Mouse (Mus musculus) megakaryocyte, adult 5-6 weeks (primary cell): ENCODE data around the gene C1rl. TPM values are rescaled to one million over a fixed set of nuclear protein-coding genes. Genes with fewer than 3 reads are reported as not detected.
A peak's percentile ranks its signal among the peaks of the same experiment; 100 is the strongest.
"Not testable (repeated sequence)": the region's sequence is repeated elsewhere in the genome, so short reads cannot be mapped to it uniquely, and the experiment has no call there.

ENCODE experiments used
- ATAC-seq: 2 replicates; pipeline ENCODE4 v1.8.0; 2016; ENCODE audit warnings: mild to moderate bottlenecking, inconsistent platforms; ENCODE audit not compliant: poor library complexity, severe bottlenecking
- total RNA-seq, 2 experiments: library from RNA; stranded (forward) in 1 of 2; stranded (reverse) in 1 of 2; fragments of 153-499, 151-499 nt in 1 of 2; fragments of 221-1000, 200-1000 nt in 1 of 2; gene quantifications; 2 replicates each; pipeline versions ENCODE4 v1.2.3 to v1.2.4; 2015 to 2017

Gene C1rl
- total RNA-seq, 2 experiments from 2014 or later: 9.2 to 15.9 TPM

- ATAC-seq: not testable (repeated sequence)
Observed at GRCm38 (mm10) chr6:124471783-124472638, 20.9 kb upstream of the C1rl start.

- peak; percentile 76 for ATAC-seq
Observed at GRCm38 (mm10) chr6:124472801-124473200, 20.1 kb upstream of the C1rl start.

GRCm38 (mm10) chr6:124474621-124475020 lies 18.3 kb upstream of the C1rl start:
- no peak for ATAC-seq

GRCm38 (mm10) chr6:124475335-124476075 lies 17.4 kb upstream of the C1rl start:
- not testable (repeated sequence) for ATAC-seq

GRCm38 (mm10) chr6:124476216-124476615 lies 16.7 kb upstream of the C1rl start:
- ATAC-seq: no peak

DNA sequence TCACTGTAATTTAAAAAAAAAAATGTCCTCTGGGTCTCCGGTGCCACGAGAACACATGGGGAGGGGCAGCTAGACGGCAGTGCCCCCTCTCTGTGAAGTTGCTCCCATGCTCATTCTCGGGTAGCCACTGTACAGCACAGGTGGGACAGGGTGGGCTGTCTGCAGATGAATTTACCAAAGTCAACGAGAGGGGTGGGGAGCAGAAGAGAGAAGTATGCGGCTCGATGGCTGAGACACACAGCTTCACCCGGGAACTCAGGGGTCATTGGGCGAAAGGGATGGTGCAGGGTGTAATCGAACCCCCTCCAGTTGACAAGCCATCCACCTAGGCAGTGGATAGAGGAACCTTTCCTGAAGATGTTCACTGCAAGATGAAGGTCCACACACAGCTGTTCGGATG lies 16.1 kb upstream of the C1rl start:
- ATAC-seq: no peak

GRCm38 (mm10) chr6:124477221-124477655 lies 15.7 kb upstream of the C1rl start:
- peak; percentile 34 for ATAC-seq

DNA sequence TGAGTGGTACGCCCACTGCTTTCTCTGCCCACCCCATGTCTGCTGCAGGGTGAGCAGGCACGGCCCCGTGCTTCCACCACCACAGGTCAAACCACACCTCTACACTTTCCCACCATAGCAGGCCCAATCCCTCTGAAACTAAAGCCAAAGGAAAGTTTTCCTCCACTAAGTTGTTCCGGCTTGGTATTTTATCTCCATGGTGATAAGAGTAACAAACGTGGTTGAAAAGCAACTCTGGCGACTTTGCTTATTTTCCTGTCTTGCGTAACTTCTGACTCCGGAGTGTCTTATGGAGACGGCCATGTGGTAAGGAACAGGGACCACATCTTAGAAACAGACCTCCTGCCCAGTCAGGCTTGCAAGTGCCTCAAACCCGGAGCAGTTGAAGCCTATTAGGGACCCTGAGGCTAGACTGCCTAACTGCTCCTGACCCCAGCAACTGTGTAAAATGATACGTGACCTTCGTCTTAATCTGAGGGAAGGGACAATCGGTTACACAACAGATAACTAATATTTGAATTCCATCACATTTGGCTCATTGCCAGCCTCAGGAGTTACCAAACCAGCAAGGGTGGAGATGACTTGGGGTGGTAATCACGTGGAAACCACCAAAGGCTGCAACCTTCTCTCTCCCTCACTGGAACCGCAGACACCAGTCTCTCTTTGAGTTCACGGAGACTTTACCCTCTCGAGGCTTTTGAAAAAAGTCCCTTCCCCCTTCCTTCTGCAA lies 14.8 kb upstream of the C1rl start:
- peak; percentile 55 for ATAC-seq

- ATAC-seq: no peak
Observed at GRCm38 (mm10) chr6:124478874-124479572, 13.9 kb upstream of the C1rl start.

GRCm38 (mm10) chr6:124479573-124479930 lies 13.4 kb upstream of the C1rl start:
- no peak for ATAC-seq

DNA sequence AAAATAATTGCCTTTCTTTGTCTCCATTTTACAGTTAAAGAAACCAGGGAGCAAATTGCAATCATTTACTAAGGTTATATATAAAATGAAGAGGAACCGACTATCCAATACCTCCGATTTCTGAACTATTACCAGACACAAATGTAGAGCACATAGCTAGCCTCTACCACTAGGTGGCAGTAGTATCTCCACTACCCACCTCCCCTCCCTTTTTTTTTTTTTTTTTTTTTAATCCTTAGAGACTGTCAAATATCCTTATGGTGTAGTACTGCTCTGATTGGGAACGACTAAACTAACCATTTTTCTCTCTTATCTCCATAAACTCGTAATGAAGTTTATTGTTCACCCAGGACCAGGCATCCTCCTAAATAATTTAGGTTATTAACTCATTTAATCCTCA lies 12.6 kb upstream of the C1rl start:
- ATAC-seq: peak; percentile 31

DNA sequence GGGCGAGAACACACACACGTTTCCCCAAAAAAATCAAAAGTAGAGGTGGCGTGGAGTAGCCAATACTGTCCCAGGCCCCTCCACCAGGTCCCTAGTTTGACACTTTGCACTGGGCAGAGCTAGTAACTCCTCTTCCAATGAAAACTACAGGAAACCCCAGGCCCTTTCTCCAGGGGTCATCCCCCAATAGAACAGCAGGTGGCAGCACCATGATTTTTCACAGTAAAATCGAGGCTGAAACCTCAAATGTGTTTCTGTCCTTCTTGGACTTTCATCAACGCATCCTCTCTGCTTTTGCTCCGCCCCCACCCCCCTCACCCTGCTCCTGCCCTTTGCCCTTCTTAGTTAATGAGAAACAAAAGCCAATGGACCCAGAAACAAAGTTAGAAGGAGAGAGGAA lies 11.3 kb upstream of the C1rl start:
- peak; percentile 42 for ATAC-seq

DNA sequence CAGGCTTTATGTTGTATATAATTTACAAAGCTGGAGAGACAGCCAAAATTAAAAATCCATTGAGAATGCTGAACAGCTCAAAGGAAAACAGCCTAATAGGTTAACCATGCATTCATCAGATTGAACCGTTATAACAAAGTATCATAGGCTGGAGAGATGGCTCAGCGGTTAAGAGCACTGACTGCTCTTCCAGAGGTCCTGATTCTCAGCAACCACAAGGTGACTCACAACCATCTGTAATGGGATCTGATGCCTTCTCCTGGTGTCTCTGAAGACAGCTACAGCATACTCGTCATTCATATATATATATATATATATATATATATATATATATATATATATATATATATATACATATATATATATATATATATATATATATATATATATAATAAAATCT lies 9.1 kb upstream of the C1rl start:
- ATAC-seq: not testable (repeated sequence)

- no peak for ATAC-seq
Observed at GRCm38 (mm10) chr6:124484851-124485250, 8.1 kb upstream of the C1rl start.

DNA sequence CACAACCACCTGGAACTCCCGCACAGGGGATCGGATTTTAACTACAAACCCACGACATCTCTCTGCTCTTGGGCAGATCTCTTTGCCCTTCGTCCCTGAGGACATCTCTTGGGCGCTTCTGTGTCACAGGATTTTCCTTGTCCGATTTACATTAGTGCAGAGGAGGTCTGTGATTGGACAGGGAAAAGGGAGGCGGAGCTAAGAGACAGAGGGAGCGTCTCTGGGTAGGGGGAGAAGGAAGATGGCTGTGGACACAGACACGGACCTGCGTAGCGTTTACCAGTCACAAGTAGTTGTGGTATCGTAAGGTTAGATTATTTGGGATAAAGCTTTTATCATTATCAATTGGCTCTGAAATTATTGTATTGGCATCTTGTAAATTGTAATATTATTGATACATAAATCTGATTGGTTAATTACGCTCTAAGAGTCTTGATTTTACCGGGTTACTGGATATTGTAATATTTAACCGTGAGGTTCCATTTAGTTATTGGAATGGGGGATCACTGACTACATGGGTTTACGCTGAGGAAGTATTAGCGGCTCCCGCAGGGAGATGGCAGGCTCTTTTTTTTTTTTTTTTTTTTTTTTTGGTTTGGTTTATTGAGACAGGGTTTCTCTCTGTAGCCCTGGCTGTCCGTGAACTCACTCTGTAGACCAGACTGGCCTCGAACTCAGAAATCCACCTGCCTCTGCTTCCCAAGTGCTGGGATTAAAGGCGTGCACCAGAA lies 7.3 kb upstream of the C1rl start:
- no peak for ATAC-seq

DNA sequence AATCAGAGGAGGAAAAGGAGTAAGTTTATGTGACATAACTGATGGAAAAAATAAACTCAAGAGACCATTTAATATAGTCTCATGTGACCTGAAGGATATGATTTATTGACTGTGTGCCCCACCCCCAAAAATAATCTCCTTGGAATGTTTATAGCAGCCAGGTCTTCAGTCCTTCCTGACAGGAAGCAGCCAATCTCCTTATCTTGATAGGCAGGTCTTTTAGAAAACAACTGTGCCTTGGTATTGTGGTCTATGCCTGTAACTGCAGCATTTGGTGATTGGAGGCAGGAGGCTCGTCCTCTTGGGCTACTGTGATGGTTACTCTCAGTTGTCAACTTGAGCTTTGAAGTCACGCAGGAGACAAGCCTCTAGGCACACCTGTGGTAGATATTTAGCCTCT lies 5.4 kb upstream of the C1rl start:
- no peak for ATAC-seq

DNA sequence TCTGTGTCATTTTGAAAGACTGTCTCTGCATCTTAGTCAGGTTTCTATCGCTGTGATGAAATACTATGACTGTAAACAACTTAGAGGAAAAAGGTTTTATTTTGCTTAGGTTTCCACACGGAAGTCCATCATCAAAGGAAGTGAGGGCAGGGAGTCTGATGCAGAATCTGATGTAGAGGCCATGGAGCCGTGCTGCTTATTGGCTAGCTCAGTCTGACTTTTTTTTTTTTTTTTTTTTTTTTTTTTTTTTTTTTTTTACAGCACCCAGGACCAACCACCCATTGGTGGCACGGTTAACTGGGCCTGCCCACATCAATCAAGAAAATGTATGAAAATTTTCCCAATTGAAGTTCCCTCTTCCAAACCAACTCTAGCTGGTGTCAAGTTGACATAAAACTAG lies 4.0 kb upstream of the C1rl start:
- no peak for ATAC-seq

DNA sequence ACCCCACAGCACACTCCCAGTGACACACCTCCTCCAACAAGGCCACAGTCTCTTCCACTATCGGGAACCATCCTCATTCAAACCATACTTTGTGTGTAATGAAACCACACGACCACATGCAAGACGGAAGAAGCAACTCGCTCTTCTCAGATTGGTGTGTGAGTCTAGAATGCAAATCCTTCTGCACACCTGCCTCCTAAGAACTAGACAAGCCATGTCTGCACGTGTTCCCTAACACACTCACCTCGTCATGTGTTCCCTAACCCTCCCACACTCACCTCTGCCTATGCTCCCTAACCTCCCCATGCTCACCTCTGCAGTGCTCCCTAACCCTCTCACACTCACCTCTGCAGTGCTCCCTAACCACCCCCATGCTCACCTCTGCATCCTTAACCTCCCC lies 1.5 kb upstream of the C1rl start:
- 0 out of 2 replicates have a peak, but pooled peaks have one; percentile 6 for ATAC-seq

- no peak for ATAC-seq
Observed at GRCm38 (mm10) chr6:124493886-124494285, 973 bp downstream of the C1rl start.

DNA sequence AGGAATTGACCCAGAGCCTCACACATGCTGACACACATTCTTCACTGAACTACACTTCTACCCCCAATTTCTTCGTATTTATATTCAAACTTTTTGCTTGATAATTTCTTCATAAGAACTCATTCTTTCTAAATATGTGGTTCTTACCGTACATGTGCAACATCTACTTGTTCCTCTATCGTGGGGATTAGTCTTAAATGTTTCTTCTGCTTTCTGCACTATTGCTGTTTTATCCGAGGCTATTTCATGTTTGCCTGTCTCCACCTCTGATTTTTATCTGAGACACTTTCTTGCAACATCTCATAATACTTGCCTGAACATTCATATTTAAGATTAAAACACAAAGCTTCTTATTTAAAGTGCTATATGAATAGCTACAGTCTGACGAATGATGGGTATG lies 3.1 kb downstream of the C1rl start:
- peak; percentile 71 for ATAC-seq
